Mouse (Mus musculus): ENCODE results near the gene Gm43302. TPM values are rescaled to one million over a fixed set of nuclear protein-coding genes. Genes with fewer than 3 reads are reported as not detected.

Gm43302 gene
- polyA plus RNA-seq (2012): 0.19 and 0.25 TPM in 2 replicates

DNA sequence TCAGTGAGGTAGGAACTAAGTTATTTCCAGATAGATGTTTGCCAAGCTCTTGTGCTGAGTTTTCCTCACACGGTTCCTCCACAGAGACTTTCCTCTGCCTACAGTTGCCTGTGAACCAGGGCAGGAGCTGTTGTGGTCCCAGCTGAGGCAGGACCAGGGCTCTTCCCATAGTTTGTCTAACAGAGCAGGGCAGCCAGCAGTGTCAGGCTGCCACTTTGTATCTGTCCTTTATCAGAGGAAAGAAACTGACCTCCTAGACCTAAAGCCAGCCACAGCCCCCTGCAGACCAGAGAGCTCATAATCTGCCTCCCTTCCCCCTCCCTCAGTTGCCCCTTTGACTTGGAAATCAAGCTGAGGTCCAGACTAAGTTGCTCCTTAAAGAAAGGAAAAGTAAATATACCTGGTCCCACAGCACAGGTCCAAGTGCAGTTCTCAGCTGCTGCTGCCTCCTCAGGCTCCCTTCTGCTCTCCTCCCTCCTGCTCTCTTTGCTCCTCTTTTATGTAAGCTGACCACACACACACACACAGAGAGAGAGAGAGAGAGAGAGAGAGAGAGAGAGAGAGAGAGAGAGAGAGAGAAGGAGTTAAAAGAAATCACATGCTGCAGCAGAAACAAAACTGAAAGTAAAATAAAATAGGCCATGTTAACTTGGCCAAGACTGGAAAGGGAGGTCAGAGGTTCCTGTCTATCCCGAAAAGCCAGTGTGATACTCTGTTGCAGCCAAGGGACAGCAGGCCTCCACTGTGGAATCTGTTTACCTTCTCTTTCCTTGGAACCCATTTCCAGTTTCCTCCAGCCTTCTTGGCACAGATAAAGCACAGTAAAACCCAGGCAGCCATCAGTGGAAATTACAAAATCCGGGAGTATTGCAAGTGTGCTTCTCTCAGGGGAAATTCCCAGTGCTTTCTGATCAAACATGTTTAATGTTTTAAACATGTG, at the start of gene Gm43302, which contains the start of gene Gbp6:
Gene Gm43302, minus strand, starts transcription at position 470 of the 940 bp plus-strand sequence.
Gene Gbp6, minus strand, starts transcription at position 473 of the 940 bp plus-strand sequence.

GRCm38 (mm10) chr5:105239483-105240047, 53.9 kb downstream of the Gm43302 start, which contains the start of gene Gbp10:
Gene Gbp10, minus strand, starts transcription at chr5:105239533.

Other genes starting within 250 kb of the Gm43302 start
- gene Gbp9, start 154.2 kb downstream of the Gm43302 start, polyA plus RNA-seq (2012): 0.39 and 0.44 TPM in 2 replicates
- 0.09 and 0.48 TPM in 2 replicates for gene Gbp8, start 154.2 kb downstream of the Gm43302 start, polyA plus RNA-seq (2012)
- 1.0 and 1.7 TPM in 2 replicates for gene Gbp4, start 154.1 kb downstream of the Gm43302 start, polyA plus RNA-seq (2012)
- gene Gbp10, start 54.2 kb downstream of the Gm43302 start, polyA plus RNA-seq (2012): 0.02 and 0.04 TPM in 2 replicates
- gene Gbp6, start within 50 bp of the Gm43302 start, polyA plus RNA-seq (2012): 0.70 and 1.5 TPM in 2 replicates
- gene Lrrc8b, start 122.1 kb upstream of the Gm43302 start, polyA plus RNA-seq (2012): 1.9 and 2.4 TPM in 2 replicates
- gene Lrrc8c, start 225.7 kb upstream of the Gm43302 start, polyA plus RNA-seq (2012): 101 and 125 TPM in 2 replicates

Measured in megakaryocyte-erythroid progenitor cell, adult 5 weeks (primary cell).